Mouse (Mus musculus) limb, embryonic 13.5 days (tissue): Measurements from ENCODE around the gene Parp12. TPM values are rescaled to one million over a fixed set of nuclear protein-coding genes. Genes with fewer than 3 reads are reported as not detected.
A peak's percentile ranks its signal among the peaks of the same experiment; 100 is the strongest.

Experiments used
- ATAC-seq: fragments of 200-750 bp; cut with Nextera tagmentation; 2 replicates; pipeline ENCODE4 v1.8.0; 2017; ENCODE audit warnings: low read depth, moderate number of reproducible peaks, moderate TSS enrichment; ENCODE audit not compliant: low FRiP score
- H3K27ac ChIP-seq: fragments of 300-500 bp; sonication (generic); 2 replicates; pipeline ENCODE4 v1.5.1; 2015; ENCODE audit warnings: inconsistent platforms, mild to moderate bottlenecking, moderate library complexity
- H3K27me3 ChIP-seq: fragments of 300-500 bp; sonication (generic); 2 replicates; pipeline ENCODE4 v1.6.1; 2015; ENCODE audit warnings: mild to moderate bottlenecking, inconsistent platforms
- H3K36me3 ChIP-seq: fragments of 300-500 bp; sonication (generic); 2 replicates; pipeline ENCODE4 v1.6.1; 2015; ENCODE audit warnings: inconsistent platforms, mild to moderate bottlenecking, moderate library complexity
- H3K4me1 ChIP-seq: fragments of 300-500 bp; sonication (generic); 2 replicates; pipeline ENCODE4 v1.6.1; 2015; ENCODE audit warnings: inconsistent platforms
- H3K4me2 ChIP-seq: fragments of 300-500 bp; sonication (generic); replicated peaks from 2 replicates; pipeline ENCODE4 v1.6.1; 2015; ENCODE audit warnings: inconsistent platforms, mild to moderate bottlenecking, moderate library complexity
- H3K4me3 ChIP-seq: fragments of 300-500 bp; sonication (generic); 2 replicates; pipeline ENCODE4 v1.5.1; 2015; ENCODE audit warnings: moderate library complexity, mild to moderate bottlenecking, inconsistent platforms
- H3K9ac ChIP-seq: fragments of 300-500 bp; sonication (generic); 2 replicates; pipeline ENCODE4 v1.6.1; 2015; ENCODE audit warnings: mild to moderate bottlenecking, inconsistent platforms
- H3K9me3 ChIP-seq: fragments of 300-500 bp; sonication (generic); 2 replicates; pipeline ENCODE4 v1.6.1; 2016; ENCODE audit warnings: inconsistent platforms
- WGBS: fragments of 180-500 bp; shearing (Covaris S2); methylation state at CpG from one replicate; pipeline ENCODE4 v1.1.7; 2015; 5-methylcytosine and 5-hydroxymethylcytosine counted together
- polyA plus RNA-seq: library from polyadenylated mRNA; unstranded; fragments of >200 nt; fragmentation: Nextera tagmentation; extraction: Ambion mirVana; gene quantifications from 2 replicates; pipeline ENCODE4 v1.2.1, GENCODE M21; 2015

Parp12 gene
- polyA plus RNA-seq, 1 experiment from 2014 or later, result 8.5 TPM

- Histone ChIP-seq H3K27ac (no peak overlapping the region), H3K9me3 (no peaks in the 10 kb centered on the region), H3K4me3 (no peak overlapping the region), H3K4me2 (no peak overlapping the region), H3K27me3 (no peaks in the 10 kb centered on the region), H3K36me3 (no peaks in the 10 kb centered on the region; the same call in 1 of the 2 replicates), H3K4me1 (no peaks in the 10 kb centered on the region), H3K9ac (no peak overlapping the region)
- no peak for ATAC-seq
- 82% methylated on average over 4 of the region's 4 CpGs for WGBS
These were observed 13.5 kb downstream of the Parp12 start for GRCm38 (mm10) chr6:39104631-39105030.

GRCm38 (mm10) chr6:39076498-39076897 lies 41.7 kb downstream of the Parp12 start:
- Histone ChIP-seq H3K4me1 (peaks cover 6% of the 10 kb centered on the region; the same call in 1 of the 2 replicates), H3K9me3 (no peaks in the 10 kb centered on the region), H3K27me3 (no peaks in the 10 kb centered on the region), H3K4me3 (no peak overlapping the region), H3K4me2 (no peak overlapping the region), H3K36me3 (no peaks in the 10 kb centered on the region), H3K9ac (no peak overlapping the region), H3K27ac (no peak overlapping the region)
- ATAC-seq, result no peak

GRCm38 (mm10) chr6:39074186-39074585 lies 44.0 kb downstream of the Parp12 start:
- no peaks in the 10 kb centered on the region for H3K9me3 ChIP-seq

GRCm38 (mm10) chr6:39072664-39073063 lies 45.5 kb downstream of the Parp12 start:
- H3K4me3 ChIP-seq, result no peak overlapping the region
- ATAC-seq, result no peak
- no peaks in the 10 kb centered on the region for H3K27me3 ChIP-seq

More at GRCm38 (mm10) chr6:39074186-39074585, 44.0 kb downstream of the Parp12 start:
- Histone ChIP-seq H3K27me3 (no peaks in the 10 kb centered on the region), H3K4me3 (no peak overlapping the region), H3K4me1 (peaks cover 10% of the 10 kb centered on the region; the same call in 1 of the 2 replicates), H3K36me3 (no peaks in the 10 kb centered on the region), H3K9ac (no peak overlapping the region), H3K27ac (no peak overlapping the region), H3K4me2 (no peak overlapping the region)
- ATAC-seq, result no peak

GRCm38 (mm10) chr6:39066935-39067578 lies 51.1 kb downstream of the Parp12 start:
- ATAC-seq, result peak; percentile 64
- Histone ChIP-seq H3K9ac (no peak overlapping the region), H3K4me1 (peaks cover 9% of the 10 kb centered on the region), H3K27ac (no peak overlapping the region), H3K27me3 (no peaks in the 10 kb centered on the region), H3K4me3 (no peak overlapping the region), H3K4me2 (no peak overlapping the region), H3K36me3 (no peaks in the 10 kb centered on the region), H3K9me3 (no peaks in the 10 kb centered on the region)
- 47% methylated on average over 12 of the region's 12 CpGs for WGBS

More at GRCm38 (mm10) chr6:39072664-39073063, 45.5 kb downstream of the Parp12 start:
- H3K9me3 ChIP-seq, result no peaks in the 10 kb centered on the region
- peaks cover 12% of the 10 kb centered on the region; the same call in 1 of the 2 replicates for H3K4me1 ChIP-seq
- H3K27ac ChIP-seq, result no peak overlapping the region
- 49% methylated on average over 5 of the region's 5 CpGs for WGBS
- no peak overlapping the region for H3K4me2 ChIP-seq
- H3K36me3 ChIP-seq, result no peaks in the 10 kb centered on the region
- H3K9ac ChIP-seq, result no peak overlapping the region

GRCm38 (mm10) chr6:39063541-39063940 lies 54.6 kb downstream of the Parp12 start:
- Histone ChIP-seq H3K27me3 (no peaks in the 10 kb centered on the region), H3K4me2 (no peak overlapping the region), H3K9me3 (no peaks in the 10 kb centered on the region), H3K36me3 (no peaks in the 10 kb centered on the region), H3K9ac (no peak overlapping the region), H3K4me1 (peaks cover 4% of the 10 kb centered on the region), H3K27ac (no peak overlapping the region), H3K4me3 (no peak overlapping the region)
- no peak for ATAC-seq
- WGBS, result 45% methylated on average over 2 of the region's 2 CpGs

- no peak overlapping the region for H3K4me3 ChIP-seq
- H3K27ac ChIP-seq, result no peak overlapping the region
- H3K4me2 ChIP-seq, result no peak overlapping the region
- WGBS, result 48% methylated on average over 4 of the region's 4 CpGs
- no peaks in the 10 kb centered on the region for H3K36me3 ChIP-seq
- H3K4me1 ChIP-seq, result no peaks in the 10 kb centered on the region
- H3K9ac ChIP-seq, result no peak overlapping the region
- no peaks in the 10 kb centered on the region for H3K9me3 ChIP-seq
- 0 out of 2 replicates have a peak, but pooled peaks cover under 1% of the 10 kb centered on the region for H3K27me3 ChIP-seq
- peak; percentile 48; the same call in 1 of the 2 replicates for ATAC-seq
These were observed 57.0 kb downstream of the Parp12 start for GRCm38 (mm10) chr6:39061180-39061579.

GRCm38 (mm10) chr6:39059547-39060497 lies 58.3 kb downstream of the Parp12 start:
- WGBS, result 69% methylated on average over 12 of the region's 12 CpGs

GRCm38 (mm10) chr6:39058936-39059335 lies 59.2 kb downstream of the Parp12 start:
- H3K4me3 ChIP-seq, result no peak overlapping the region

More at GRCm38 (mm10) chr6:39059547-39060497, 58.3 kb downstream of the Parp12 start:
- Histone ChIP-seq H3K4me1 (peaks cover 13% of the 10 kb centered on the region), H3K4me2 (no peak overlapping the region), H3K9ac (no peak overlapping the region), H3K27me3 (0 out of 2 replicates have a peak, but pooled peaks cover 2% of the 10 kb centered on the region), H3K36me3 (no peaks in the 10 kb centered on the region), H3K9me3 (no peaks in the 10 kb centered on the region), H3K4me3 (no peak overlapping the region), H3K27ac (no peak overlapping the region)
- ATAC-seq, result no peak

GRCm38 (mm10) chr6:39058389-39058788 lies 59.8 kb downstream of the Parp12 start:
- ATAC-seq, result no peak
- Histone ChIP-seq H3K4me1 (peaks cover 27% of the 10 kb centered on the region), H3K4me2 (no peak overlapping the region), H3K27ac (no peak overlapping the region), H3K36me3 (no peaks in the 10 kb centered on the region), H3K4me3 (no peak overlapping the region), H3K27me3 (peaks cover 10% of the 10 kb centered on the region; the same call in 1 of the 2 replicates), H3K9me3 (no peaks in the 10 kb centered on the region), H3K9ac (no peak overlapping the region)
- 56% methylated on average over 3 of the region's 3 CpGs for WGBS

More at GRCm38 (mm10) chr6:39058936-39059335, 59.2 kb downstream of the Parp12 start:
- H3K27ac ChIP-seq, result no peak overlapping the region
- H3K27me3 ChIP-seq, result 0 out of 2 replicates have a peak, but pooled peaks cover 5% of the 10 kb centered on the region
- 61% methylated on average over 3 of the region's 3 CpGs for WGBS
- peaks cover 22% of the 10 kb centered on the region for H3K4me1 ChIP-seq
- H3K9me3 ChIP-seq, result no peaks in the 10 kb centered on the region
- H3K9ac ChIP-seq, result no peak overlapping the region
- no peak for ATAC-seq
- H3K36me3 ChIP-seq, result no peaks in the 10 kb centered on the region
- H3K4me2 ChIP-seq, result no peak overlapping the region

- H3K9me3 ChIP-seq, result no peaks in the 10 kb centered on the region
- no peak overlapping the region for H3K9ac ChIP-seq
- no peak overlapping the region for H3K4me3 ChIP-seq
- peaks cover 31% of the 10 kb centered on the region for H3K4me1 ChIP-seq
- WGBS, result 68% methylated on average over 1 of the region's 1 CpGs
- no peak overlapping the region for H3K27ac ChIP-seq
- no peak overlapping the region for H3K4me2 ChIP-seq
- H3K36me3 ChIP-seq, result no peaks in the 10 kb centered on the region
- no peak for ATAC-seq
- peaks cover 19% of the 10 kb centered on the region for H3K27me3 ChIP-seq
These were observed 61.0 kb downstream of the Parp12 start for GRCm38 (mm10) chr6:39057161-39057560.

- Histone ChIP-seq H3K9ac (no peak overlapping the region; the same call in 1 of the 2 replicates), H3K4me1 (peaks cover 34% of the 10 kb centered on the region), H3K4me2 (no peak overlapping the region), H3K9me3 (no peaks in the 10 kb centered on the region), H3K27me3 (peaks cover 19% of the 10 kb centered on the region), H3K27ac (no peak overlapping the region), H3K36me3 (no peaks in the 10 kb centered on the region), H3K4me3 (no peak overlapping the region)
- WGBS, result 52% methylated on average over 7 of the region's 7 CpGs
- ATAC-seq, result no peak
These were observed 62.3 kb downstream of the Parp12 start for GRCm38 (mm10) chr6:39055831-39056261.
